Mouse (Mus musculus) MEL (cell line): Measurements from ENCODE around the gene Myo9b. TPM values are rescaled to one million over a fixed set of nuclear protein-coding genes. Genes with fewer than 3 reads are reported as not detected.
"Not testable (repeated sequence)": the region's sequence is repeated elsewhere in the genome, so short reads cannot be mapped to it uniquely, and the experiment has no call there.

ENCODE experiments used
- DNase-seq: peaks from one replicate; pipeline ENCODE4 v3.0.0; 2011; ENCODE audit warnings: low read depth, low spot score
- H3K27ac ChIP-seq: 2 replicates; pipeline ENCODE4 v1.5.1; 2012; ENCODE audit warnings: low read depth, mild to moderate bottlenecking, control low read depth, low read length, moderate library complexity; ENCODE audit not compliant: control insufficient read depth
- H3K27me3 ChIP-seq, 2 experiments: fragments of 150-350 bp in 1 of 2; sonication (generic) in 1 of 2; 2 replicates each; pipeline ENCODE4 v1.6.1; 2012; ENCODE audit warnings: low read length in 2 of 2, mild to moderate bottlenecking in 2 of 2, improper control_type of control experiment in 1 of 2, moderate library complexity in 1 of 2; ENCODE audit not compliant: insufficient read depth in 2 of 2, control insufficient read depth in 1 of 2
- H3K36me3 ChIP-seq, 2 experiments: 2 replicates each; pipeline ENCODE4 v1.6.1; 2012 to 2014; ENCODE audit warnings: low read length in 2 of 2, improper control_type of control experiment in 1 of 2, inconsistent platforms in 1 of 2, mild to moderate bottlenecking in 1 of 2; ENCODE audit not compliant: insufficient read depth in 2 of 2, control insufficient read depth in 1 of 2
- H3K4me1 ChIP-seq, 2 experiments: fragments of 150-350 bp in 1 of 2; sonication (generic) in 1 of 2; 2 replicates each; pipeline ENCODE4 v1.6.1; 2012; ENCODE audit warnings: low read length in 2 of 2, improper control_type of control experiment in 1 of 2, mild to moderate bottlenecking in 1 of 2; ENCODE audit not compliant: insufficient read depth in 2 of 2, control insufficient read depth in 1 of 2
- H3K4me3 ChIP-seq, 2 experiments: fragments of 150-350 bp in 1 of 2; sonication (generic) in 1 of 2; 2 replicates each; pipeline ENCODE4 v1.5.1; 2012; ENCODE audit warnings: low read depth in 2 of 2, low read length in 2 of 2, mild to moderate bottlenecking in 2 of 2, moderate library complexity in 2 of 2, control low read depth in 1 of 2, improper control_type of control experiment in 1 of 2; ENCODE audit not compliant: control insufficient read depth in 1 of 2, insufficient read depth in 1 of 2
- H3K79me2 ChIP-seq: 2 replicates; pipeline ENCODE4 v1.6.1; 2012; ENCODE audit warnings: mild to moderate bottlenecking, low read length, moderate library complexity; ENCODE audit not compliant: control insufficient read depth, poor library complexity, insufficient read depth
- H3K9ac ChIP-seq: 2 replicates; pipeline ENCODE4 v1.6.1; 2012; ENCODE audit warnings: low read depth, mild to moderate bottlenecking, control low read depth, low read length, moderate library complexity; ENCODE audit not compliant: control insufficient read depth, poor library complexity, severe bottlenecking
- H3K9me3 ChIP-seq: fragments of 150-350 bp; sonication (generic); replicated peaks from 2 replicates; pipeline ENCODE4 v1.6.1; 2012; ENCODE audit warnings: mild to moderate bottlenecking, low read length, improper control_type of control experiment, moderate library complexity; ENCODE audit not compliant: insufficient read depth
- CTCF ChIP-seq, 3 experiments: IDR thresholded peaks in 2 of 3; conservative IDR thresholded peaks in 1 of 3; 2 replicates each; pipeline ENCODE4 v1.5.1; 2011 to 2012; ENCODE audit warnings: low read length in 3 of 3, low read depth in 2 of 3, mild to moderate bottlenecking in 2 of 3, improper control_type of control experiment in 1 of 3, inconsistent platforms in 1 of 3, mixed read lengths in 1 of 3, moderate library complexity in 1 of 3; ENCODE audit not compliant: control insufficient read depth in 1 of 3, insufficient read depth in 1 of 3, poor library complexity in 1 of 3, severe bottlenecking in 1 of 3
- E2F4 ChIP-seq: IDR thresholded peaks from 2 replicates; pipeline ENCODE4 v1.6.1; 2011; ENCODE audit warnings: low read depth, low read length, improper control_type of control experiment, borderline replicate concordance
- ETS1 ChIP-seq: IDR thresholded peaks from 2 replicates; pipeline ENCODE4 v1.6.1; 2012; ENCODE audit warnings: low read depth, mild to moderate bottlenecking, inconsistent platforms, low read length, improper control_type of control experiment, moderate library complexity
- GATA1 ChIP-seq: IDR thresholded peaks from 2 replicates; pipeline ENCODE4 v1.6.1; 2011; ENCODE audit warnings: low read depth, low read length, improper control_type of control experiment
- HCFC1 ChIP-seq: IDR thresholded peaks from 2 replicates; pipeline ENCODE4 v1.6.1; 2012; ENCODE audit warnings: low read depth, mild to moderate bottlenecking, inconsistent platforms, low read length, improper control_type of control experiment, moderate library complexity
- MAZ ChIP-seq: IDR thresholded peaks from 2 replicates; pipeline ENCODE4 v1.6.1; 2012; ENCODE audit warnings: low read depth, mild to moderate bottlenecking, inconsistent platforms, low read length, improper control_type of control experiment
- MYB ChIP-seq: IDR thresholded peaks from 2 replicates; pipeline ENCODE4 v1.6.1; 2011; ENCODE audit warnings: mild to moderate bottlenecking, low read depth, low read length, improper control_type of control experiment
- POLR2A ChIP-seq, 2 experiments: IDR thresholded peaks; 2 replicates each; pipeline ENCODE4 v1.6.1; 2011 to 2012; ENCODE audit warnings: low read length in 2 of 2, mild to moderate bottlenecking in 2 of 2, control low read depth in 1 of 2, improper control_type of control experiment in 1 of 2, low read depth in 1 of 2, moderate library complexity in 1 of 2; ENCODE audit not compliant: control insufficient read depth in 1 of 2, insufficient read depth in 1 of 2, poor library complexity in 1 of 2
- POLR2AphosphoS2 ChIP-seq: IDR thresholded peaks from 2 replicates; pipeline ENCODE4 v1.6.1; 2011; ENCODE audit warnings: low read length, improper control_type of control experiment
- POLR2AphosphoS5 ChIP-seq: IDR thresholded peaks from 2 replicates; pipeline ENCODE4 v1.6.1; 2012; ENCODE audit warnings: low read depth, borderline replicate concordance, mild to moderate bottlenecking, inconsistent platforms, low read length, moderate library complexity, mixed read lengths
- RAD21 ChIP-seq: IDR thresholded peaks from 2 replicates; pipeline ENCODE4 v1.6.1; 2011; ENCODE audit warnings: mild to moderate bottlenecking, low read depth, low read length, improper control_type of control experiment
- SMC3 ChIP-seq: IDR thresholded peaks from 2 replicates; pipeline ENCODE4 v1.6.1; 2011; ENCODE audit warnings: low read depth, low read length, improper control_type of control experiment
- polyA plus RNA-seq, 2 experiments: library from polyadenylated mRNA; stranded (reverse) in 1 of 2; unstranded in 1 of 2; fragments of >175 nt in 1 of 2; fragments of >200 nt in 1 of 2; gene quantifications; 2 replicates each; pipeline versions ENCODE4 v1.2.1 to v1.2.4; 2012; ENCODE audit warnings: low replicate concordance in 2 of 2, low read depth in 1 of 2; ENCODE audit not compliant: insufficient read length in 2 of 2, insufficient read depth in 1 of 2, missing spikeins in 1 of 2
- total RNA-seq: library from RNA; depleted of rRNA; stranded (reverse); fragments of 300-350 nt; gene quantifications from 2 replicates; pipeline ENCODE4 v1.2.3, GENCODE M21; 2012

Gene Myo9b
- total and polyA plus RNA-seq, 3 experiments = 35.8 to 54.8 (median 52.3) TPM

DNA sequence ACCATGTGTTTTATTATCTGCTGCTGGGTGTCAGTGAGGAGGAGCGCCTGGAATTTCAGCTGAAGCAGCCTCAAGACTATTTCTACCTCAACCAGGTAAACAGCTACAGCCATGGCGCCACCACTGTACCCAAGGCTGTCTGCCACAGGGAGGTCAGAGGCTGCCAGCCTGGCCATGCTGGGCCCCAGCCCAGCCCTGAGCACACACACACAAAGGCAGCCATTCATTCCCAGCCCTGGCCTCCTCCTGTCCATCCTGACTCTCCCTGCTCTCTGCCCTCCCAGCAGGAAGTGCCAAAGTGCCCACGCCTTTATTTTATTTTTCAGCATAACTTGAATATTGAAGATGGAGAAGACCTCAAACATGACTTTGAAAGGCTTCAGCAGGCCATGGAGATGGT is 50.4 kb downstream of the Myo9b start:
- Histone ChIP-seq H3K9ac (no peak overlapping the region), H3K4me3 (no peak overlapping the region), H3K9me3 (no peaks in the 10 kb centered on the region), H3K79me2 (no peaks in the 10 kb centered on the region), H3K36me3 (peaks cover 0 to 4% of the 10 kb centered on the region in 2 experiments; a peak in 1 of 4 replicates), H3K27ac (no peak overlapping the region), H3K4me1 (no peaks in the 10 kb centered on the region), H3K27me3 (no peaks in the 10 kb centered on the region)
- TF ChIP-seq HCFC1 (no peak), E2F4 (no peak), RAD21 (no peak), ETS1 (no peak), CTCF (IDR thresholded peaks at IDR 0.05 in 2 of 3, conservative IDR thresholded peaks at IDR 0.05 in 1 of 3; ENCODE audit: control insufficient read depth in 1 of 3, insufficient read depth in 1 of 3, low read depth in 2 of 3, low read length in 3 of 3, poor library complexity in 1 of 3, severe bottlenecking in 1 of 3) (no peak), POLR2AphosphoS5 (no peak), GATA1 (no peak), POLR2A (IDR thresholded peaks at IDR 0.05; ENCODE audit: control insufficient read depth in 1 of 2, insufficient read depth in 1 of 2, low read depth in 1 of 2, low read length in 2 of 2, poor library complexity in 1 of 2) (no peak)
- DNase-seq = no peak

GRCm38 (mm10) chr8:71324848-71325247 is 52.3 kb downstream of the Myo9b start:
- Histone ChIP-seq H3K4me1 (no peaks in the 10 kb centered on the region), H3K9me3 (no peaks in the 10 kb centered on the region), H3K9ac (no peak overlapping the region), H3K27ac (no peak overlapping the region), H3K4me3 (no peak overlapping the region), H3K36me3 (peaks cover 0 to 5% of the 10 kb centered on the region in 2 experiments; a peak in 2 of 4 replicates), H3K27me3 (no peaks in the 10 kb centered on the region), H3K79me2 (no peaks in the 10 kb centered on the region)
- no peak for TF ChIP-seq POLR2AphosphoS2
- no peak for TF ChIP-seq MAZ
- TF ChIP-seq MYB = no peak
- TF ChIP-seq RAD21 = peak; percentile 34
- peak; percentile 27 for TF ChIP-seq SMC3
- peak in 2 of 3 experiments; percentile 42 to 50; a peak in 5 of 6 replicates for TF ChIP-seq CTCF (IDR thresholded peaks at IDR 0.05 in 2 of 3, conservative IDR thresholded peaks at IDR 0.05 in 1 of 3; ENCODE audit: control insufficient read depth in 1 of 3, insufficient read depth in 1 of 3, low read depth in 2 of 3, low read length in 3 of 3, poor library complexity in 1 of 3, severe bottlenecking in 1 of 3)
- DNase-seq = peak; percentile 43

DNA sequence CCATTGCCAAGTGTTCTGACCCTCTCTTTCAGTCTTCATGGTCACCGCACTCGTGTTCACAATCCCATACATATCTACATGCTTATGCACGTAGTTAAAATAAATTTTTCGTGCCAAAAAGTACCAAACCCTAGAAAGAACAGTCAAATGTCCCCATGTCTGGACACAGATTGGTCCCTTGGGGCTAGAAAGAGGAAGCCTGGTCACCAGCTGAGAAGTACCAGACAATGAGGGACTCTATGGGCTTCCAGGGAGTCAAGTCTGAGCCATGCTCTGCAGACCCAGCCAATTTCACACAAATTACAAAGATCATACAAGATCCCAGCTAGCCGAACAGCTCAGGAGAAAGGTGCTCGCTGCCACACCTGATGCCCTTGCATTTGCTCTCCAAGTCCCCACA is 65.3 kb downstream of the Myo9b start:
- not testable (repeated sequence) for H3K27ac ChIP-seq, H3K27me3 ChIP-seq, H3K4me3 ChIP-seq, H3K79me2 ChIP-seq, H3K4me1 ChIP-seq, H3K36me3 ChIP-seq, DNase-seq, H3K9ac ChIP-seq, H3K9me3 ChIP-seq
